Mouse (Mus musculus): ENCODE results near the gene Kcna7. TPM values are rescaled to one million over a fixed set of nuclear protein-coding genes. Genes with fewer than 3 reads are reported as not detected.
A peak's percentile ranks its signal among the peaks of the same experiment; 100 is the strongest.

Kcna7 gene
- polyA plus RNA-seq, 1 experiment from 2014 or later, result not detected

GRCm38 (mm10) chr7:45456721-45457203 is 51.3 kb downstream of the Kcna7 start:
- Histone ChIP-seq H3K9me3 (no peaks in the 10 kb centered on the region), H3K4me1 (peaks cover 24% of the 10 kb centered on the region), H3K4me3 (0 out of 2 replicates have a peak overlapping the region, but pooled peaks have one; percentile 89), H3K27me3 (no peaks in the 10 kb centered on the region), H3K4me2 (replicated peaks) (no peak overlapping the region), H3K36me3 (peaks cover 61% of the 10 kb centered on the region), H3K27ac (peak overlapping the region; percentile 30; the same call in 1 of the 2 replicates), H3K9ac (no peak overlapping the region; the same call in 1 of the 2 replicates)
- no peak for ATAC-seq (ENCODE audit: insufficient number of reproducible peaks, insufficient read depth, low FRiP score, low TSS enrichment)
- WGBS, result 51% methylated on average over 9 of the region's 9 CpGs

DNA sequence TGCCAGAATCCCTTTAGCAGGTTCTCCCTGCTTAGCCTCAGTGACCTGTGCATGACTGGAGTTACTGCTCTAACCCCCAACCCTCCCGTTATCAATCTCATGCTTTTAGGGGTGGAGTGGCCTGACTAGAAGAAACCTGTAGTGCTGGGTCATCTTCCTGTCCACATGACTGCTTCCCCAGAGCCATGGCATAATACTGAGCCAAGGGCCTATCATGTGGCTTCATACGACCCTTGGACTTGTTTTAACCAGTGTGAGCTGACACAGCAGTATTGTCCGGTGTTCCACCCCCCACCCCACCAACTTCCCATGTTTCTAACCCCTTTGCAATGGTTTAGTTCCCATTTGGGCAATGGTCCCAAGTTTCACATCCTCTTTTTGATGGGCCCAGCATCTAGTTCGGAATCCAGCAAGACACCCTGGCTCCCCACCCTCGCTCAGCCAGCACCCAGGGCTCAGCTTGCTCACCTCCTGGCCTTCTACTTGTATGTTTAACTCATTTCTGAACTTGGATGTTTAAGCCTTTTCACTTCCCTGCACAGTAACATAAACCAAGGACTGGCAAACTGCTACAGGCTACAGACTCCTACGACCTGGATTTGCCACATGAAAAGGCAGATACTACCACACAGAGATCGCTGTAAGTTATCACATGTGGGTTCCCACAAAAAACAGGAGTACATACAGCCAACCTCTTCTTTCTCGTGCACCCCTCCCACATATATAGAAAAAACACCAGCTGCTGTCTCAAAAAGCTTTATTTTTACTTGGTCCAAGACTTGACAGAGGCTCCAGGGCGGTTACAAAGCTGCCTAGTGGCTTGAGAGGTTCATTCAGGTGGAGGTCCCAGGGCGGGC is 52.0 kb downstream of the Kcna7 start:
- Histone ChIP-seq H3K4me2 (replicated peaks) (peak overlapping the region; percentile 73), H3K36me3 (peaks cover 61% of the 10 kb centered on the region), H3K4me3 (peak overlapping the region; percentile 89), H3K4me1 (peaks cover 24% of the 10 kb centered on the region), H3K9ac (peak overlapping the region; percentile 89), H3K27me3 (no peaks in the 10 kb centered on the region), H3K9me3 (no peaks in the 10 kb centered on the region), H3K27ac (0 out of 2 replicates have a peak overlapping the region, but pooled peaks have one; percentile 42)
- WGBS, result 69% methylated on average over 10 of the region's 10 CpGs
- ATAC-seq (ENCODE audit: insufficient number of reproducible peaks, insufficient read depth, low FRiP score, low TSS enrichment), result no peak

DNA sequence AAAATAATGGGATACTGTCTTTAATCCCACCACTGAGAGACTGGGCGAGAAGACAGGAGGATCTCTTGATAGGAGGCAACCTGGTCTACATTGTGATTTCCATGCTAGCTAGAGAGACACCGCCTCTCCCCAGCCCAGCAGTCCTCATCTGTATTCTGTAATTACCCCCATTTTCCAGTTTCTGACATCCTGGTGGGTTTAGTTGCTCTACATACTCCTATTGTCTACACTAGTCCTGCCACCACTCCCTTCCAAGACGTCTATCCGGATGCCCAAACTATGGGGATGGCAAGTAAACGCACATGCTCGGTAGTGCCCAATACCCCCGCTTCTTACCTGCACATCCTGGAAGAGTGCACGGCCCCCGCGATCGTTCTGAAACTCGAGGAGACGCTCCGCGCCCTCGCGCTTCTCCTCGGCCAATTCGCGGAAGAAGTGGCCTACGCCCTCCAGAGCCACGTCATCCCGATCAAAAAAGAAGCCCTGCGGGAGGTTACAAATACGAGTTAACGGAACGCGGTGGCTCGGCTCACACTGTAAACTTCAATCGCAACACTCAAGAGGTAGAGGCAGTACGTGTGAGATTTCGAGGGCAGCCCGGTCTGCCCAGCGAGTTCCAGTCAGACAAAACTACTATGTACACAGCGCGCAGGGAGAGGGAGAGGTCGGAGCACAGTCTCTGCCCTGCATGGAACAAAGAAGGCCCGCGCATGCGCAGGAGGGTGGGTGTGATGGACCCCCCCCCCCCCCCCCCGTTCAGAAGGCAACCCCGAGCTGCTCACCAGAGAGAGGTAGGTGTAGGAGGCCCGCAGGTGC is 53.5 kb downstream of the Kcna7 start:
- peak; percentile 57 for ATAC-seq (ENCODE audit: insufficient number of reproducible peaks, insufficient read depth, low FRiP score, low TSS enrichment)
- peaks cover 62% of the 10 kb centered on the region for H3K36me3 ChIP-seq
- H3K27me3 ChIP-seq, result no peaks in the 10 kb centered on the region
- H3K4me1 ChIP-seq, result peaks cover 24% of the 10 kb centered on the region
- H3K9me3 ChIP-seq, result no peaks in the 10 kb centered on the region
- H3K4me3 ChIP-seq, result peak overlapping the region; percentile 89
- under 1% methylated on average over 43 of the region's 43 CpGs for WGBS
- peak overlapping the region; percentile 73 for H3K4me2 ChIP-seq (replicated peaks)
- H3K9ac ChIP-seq, result peak overlapping the region; percentile 89
- peak overlapping the region; percentile 97 for H3K27ac ChIP-seq

Small RNA genes lying within 50 kb of the gene (microRNA-seq; reads per million reads assigned to microRNA genes)
- not detected for gene Gm22133

Other genes starting within 250 kb of the Kcna7 start
- 0.73 and 0.79 TPM in 2 replicates for gene Slc17a7, start 241.7 kb upstream of the Kcna7 start, polyA plus RNA-seq (2016; fragmentation: Nextera tagmentation; extraction: Ambion mirVana)
- 0.39 and 0.56 TPM in 2 replicates for gene Gfy, start 226.1 kb upstream of the Kcna7 start, polyA plus RNA-seq (2016; fragmentation: Nextera tagmentation; extraction: Ambion mirVana)
- gene Pth2, start 224.7 kb upstream of the Kcna7 start, polyA plus RNA-seq (2016; fragmentation: Nextera tagmentation; extraction: Ambion mirVana), result not detected in 2 replicates
- gene Ccdc155, start 200.8 kb upstream of the Kcna7 start, polyA plus RNA-seq (2016; fragmentation: Nextera tagmentation; extraction: Ambion mirVana), result 0.94 and 1.7 TPM in 2 replicates
- 1.4 and 2.3 TPM in 2 replicates for gene Dkkl1, start 193.5 kb upstream of the Kcna7 start, polyA plus RNA-seq (2016; fragmentation: Nextera tagmentation; extraction: Ambion mirVana)
- 277 and 295 TPM in 2 replicates for gene Tead2, start 189.9 kb upstream of the Kcna7 start, polyA plus RNA-seq (2016; fragmentation: Nextera tagmentation; extraction: Ambion mirVana)
- gene Cd37, start 166.5 kb upstream of the Kcna7 start, polyA plus RNA-seq (2016; fragmentation: Nextera tagmentation; extraction: Ambion mirVana), result 2.3 TPM in 2 replicates
- 0.22 TPM in 1 of 2 replicates, not detected in the other for gene Slc6a16, start 164.6 kb upstream of the Kcna7 start, polyA plus RNA-seq (2016; fragmentation: Nextera tagmentation; extraction: Ambion mirVana)
- gene Slc6a21, start 128.1 kb upstream of the Kcna7 start, polyA plus RNA-seq (2016; fragmentation: Nextera tagmentation; extraction: Ambion mirVana), result not detected in 2 replicates
- gene Trpm4, start 71.9 kb upstream of the Kcna7 start, polyA plus RNA-seq (2016; fragmentation: Nextera tagmentation; extraction: Ambion mirVana), result 16.1 and 18.5 TPM in 2 replicates
- 0.81 and 1.5 TPM in 2 replicates for gene Hrc, start 70.4 kb upstream of the Kcna7 start, polyA plus RNA-seq (2016; fragmentation: Nextera tagmentation; extraction: Ambion mirVana)
- 8.8 and 9.2 TPM in 2 replicates for gene Ppfia3, start 38.6 kb upstream of the Kcna7 start, polyA plus RNA-seq (2016; fragmentation: Nextera tagmentation; extraction: Ambion mirVana)
- gene Lin7b, start 35.1 kb upstream of the Kcna7 start, polyA plus RNA-seq (2016; fragmentation: Nextera tagmentation; extraction: Ambion mirVana), result 1.2 and 1.9 TPM in 2 replicates
- 323 and 338 TPM in 2 replicates for gene Snrnp70, start 9.9 kb upstream of the Kcna7 start, polyA plus RNA-seq (2016; fragmentation: Nextera tagmentation; extraction: Ambion mirVana)
- gene Ntf5, start 8.0 kb downstream of the Kcna7 start, polyA plus RNA-seq (2016; fragmentation: Nextera tagmentation; extraction: Ambion mirVana), result 5.2 and 5.6 TPM in 2 replicates
- 0.33 and 0.71 TPM in 2 replicates for gene Lhb, start 15.2 kb downstream of the Kcna7 start, polyA plus RNA-seq (2016; fragmentation: Nextera tagmentation; extraction: Ambion mirVana)
- gene Gys1, start 29.2 kb downstream of the Kcna7 start, polyA plus RNA-seq (2016; fragmentation: Nextera tagmentation; extraction: Ambion mirVana), result 43.2 and 45.4 TPM in 2 replicates
- gene Ruvbl2, start 32.4 kb downstream of the Kcna7 start, polyA plus RNA-seq (2016; fragmentation: Nextera tagmentation; extraction: Ambion mirVana), result 149 and 151 TPM in 2 replicates
- 5,211 and 5,392 TPM in 2 replicates for gene Ftl1, start 54.2 kb downstream of the Kcna7 start, polyA plus RNA-seq (2016; fragmentation: Nextera tagmentation; extraction: Ambion mirVana)
- 220 and 224 TPM in 2 replicates for gene Bax, start 61.2 kb downstream of the Kcna7 start, polyA plus RNA-seq (2016; fragmentation: Nextera tagmentation; extraction: Ambion mirVana)
- gene Tulp2, start 76.2 kb downstream of the Kcna7 start, polyA plus RNA-seq (2016; fragmentation: Nextera tagmentation; extraction: Ambion mirVana), result 0.92 and 1.2 TPM in 2 replicates
- gene Gm45808, start 81.2 kb downstream of the Kcna7 start, polyA plus RNA-seq (2016; fragmentation: Nextera tagmentation; extraction: Ambion mirVana), result not detected in 2 replicates
- 3.0 and 3.7 TPM in 2 replicates for gene Dhdh, start 83.2 kb downstream of the Kcna7 start, polyA plus RNA-seq (2016; fragmentation: Nextera tagmentation; extraction: Ambion mirVana)
- gene Nucb1, start 104.8 kb downstream of the Kcna7 start, polyA plus RNA-seq (2016; fragmentation: Nextera tagmentation; extraction: Ambion mirVana), result 161 and 172 TPM in 2 replicates
- 24.1 and 25.6 TPM in 2 replicates for gene Ppp1r15a, start 120.6 kb downstream of the Kcna7 start, polyA plus RNA-seq (2016; fragmentation: Nextera tagmentation; extraction: Ambion mirVana)
- 3.0 and 3.2 TPM in 2 replicates for gene Plekha4, start 120.7 kb downstream of the Kcna7 start, polyA plus RNA-seq (2016; fragmentation: Nextera tagmentation; extraction: Ambion mirVana)
- 0.56 and 1.5 TPM in 2 replicates for gene Hsd17b14, start 149.2 kb downstream of the Kcna7 start, polyA plus RNA-seq (2016; fragmentation: Nextera tagmentation; extraction: Ambion mirVana)
- gene Bcat2, start 164.5 kb downstream of the Kcna7 start, polyA plus RNA-seq (2016; fragmentation: Nextera tagmentation; extraction: Ambion mirVana), result 49.9 and 59.3 TPM in 2 replicates
- gene Fgf21, start 209.8 kb downstream of the Kcna7 start, polyA plus RNA-seq (2016; fragmentation: Nextera tagmentation; extraction: Ambion mirVana), result 0.17 TPM in 1 of 2 replicates, not detected in the other
- gene Fut1, start 211.6 kb downstream of the Kcna7 start, polyA plus RNA-seq (2016; fragmentation: Nextera tagmentation; extraction: Ambion mirVana), result 0.56 and 0.61 TPM in 2 replicates
- gene Izumo1, start 216.2 kb downstream of the Kcna7 start, polyA plus RNA-seq (2016; fragmentation: Nextera tagmentation; extraction: Ambion mirVana), result 0.10 and 0.23 TPM in 2 replicates
- gene Rasip1, start 221.8 kb downstream of the Kcna7 start, polyA plus RNA-seq (2016; fragmentation: Nextera tagmentation; extraction: Ambion mirVana), result 16.4 and 16.8 TPM in 2 replicates
- gene Mamstr, start 234.3 kb downstream of the Kcna7 start, polyA plus RNA-seq (2016; fragmentation: Nextera tagmentation; extraction: Ambion mirVana), result 4.0 and 5.4 TPM in 2 replicates

Measured in embryonic facial prominence, embryonic 12.5 days (tissue).